Mouse (Mus musculus): ENCODE results near the gene Cdh13. TPM values are rescaled to one million over a fixed set of nuclear protein-coding genes. Genes with fewer than 3 reads are reported as not detected.

The Cdh13 gene
- polyA plus RNA-seq, 1 experiment from 2014 or later, result 159 TPM

- WGBS, result 18% methylated on average over 13 of the region's 13 CpGs
- Histone ChIP-seq H3K27ac (ENCODE audit: low read length) (no peak overlapping the region), H3K4me2 (ENCODE audit: low read length) (no peak overlapping the region), H3K9me3 (replicated peaks; ENCODE audit: control insufficient read depth, low read length, poor library complexity, severe bottlenecking) (no peaks in the 10 kb centered on the region), H3K36me3 (ENCODE audit: control insufficient read depth, insufficient read depth, low read length) (no peaks in the 10 kb centered on the region), H3K9ac (ENCODE audit: low read depth, low read length) (no peak overlapping the region), H3K27me3 (ENCODE audit: control insufficient read depth, insufficient read depth, low read depth, low read length) (no peaks in the 10 kb centered on the region; the same call in 1 of the 2 replicates), H3K4me1 (ENCODE audit: control insufficient read depth, insufficient read depth, low read length) (peaks cover 9% of the 10 kb centered on the region; the same call in 1 of the 2 replicates), H3K4me3 (ENCODE audit: low read depth, low read length) (no peak overlapping the region)
- peak; percentile 70 for ATAC-seq
Observed at GRCm38 (mm10) chr8:119180626-119181025, 897.1 kb downstream of the Cdh13 start.

GRCm38 (mm10) chr8:119195695-119196094 lies 912.2 kb downstream of the Cdh13 start:
- Histone ChIP-seq H3K9ac (ENCODE audit: low read depth, low read length) (no peak overlapping the region), H3K4me2 (ENCODE audit: low read length) (no peak overlapping the region), H3K36me3 (ENCODE audit: control insufficient read depth, insufficient read depth, low read length) (peaks cover 3% of the 10 kb centered on the region; the same call in 1 of the 2 replicates), H3K4me3 (ENCODE audit: low read depth, low read length) (no peak overlapping the region), H3K9me3 (replicated peaks; ENCODE audit: control insufficient read depth, low read length, poor library complexity, severe bottlenecking) (0 out of 2 replicates have a peak, but pooled peaks cover 3% of the 10 kb centered on the region), H3K27ac (ENCODE audit: low read length) (no peak overlapping the region), H3K4me1 (ENCODE audit: control insufficient read depth, insufficient read depth, low read length) (no peaks in the 10 kb centered on the region), H3K27me3 (ENCODE audit: control insufficient read depth, insufficient read depth, low read depth, low read length) (no peaks in the 10 kb centered on the region)
- 59% methylated on average over 8 of the region's 8 CpGs for WGBS
- ATAC-seq, result no peak

DNA sequence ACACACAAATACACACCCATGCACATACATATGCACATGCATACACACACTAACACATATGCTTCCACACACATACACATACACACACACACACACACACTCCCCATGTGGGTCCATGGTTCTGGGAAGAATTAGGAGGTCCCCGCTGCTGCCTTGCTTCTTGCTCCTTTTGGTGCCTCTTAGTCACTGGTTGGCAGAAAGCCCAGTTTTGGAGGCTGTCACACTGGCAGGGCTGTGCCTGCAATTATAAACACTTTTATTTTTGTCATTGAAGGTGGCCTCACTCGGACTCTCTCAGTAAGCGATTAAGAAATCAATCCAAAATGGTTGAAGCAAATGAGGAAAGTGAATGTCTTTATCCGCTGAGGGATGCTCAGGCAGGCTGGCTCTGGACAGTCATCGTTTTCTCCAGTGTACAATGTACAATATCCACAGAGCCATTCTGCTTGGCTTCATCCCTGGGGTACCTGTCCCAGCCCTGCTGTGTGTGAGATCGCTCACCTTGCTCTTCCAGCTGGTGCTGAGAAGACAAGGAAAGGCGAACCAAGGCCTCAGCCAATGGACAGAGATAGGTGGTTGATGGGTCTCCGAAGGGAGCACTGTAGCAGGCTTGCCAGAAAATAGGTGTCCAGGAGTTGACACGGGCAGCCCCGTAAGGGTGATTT lies 913.1 kb downstream of the Cdh13 start:
- 0 out of 2 replicates have a peak, but pooled peaks cover 3% of the 10 kb centered on the region for H3K9me3 ChIP-seq (replicated peaks; ENCODE audit: control insufficient read depth, low read length, poor library complexity, severe bottlenecking)
- H3K36me3 ChIP-seq (ENCODE audit: control insufficient read depth, insufficient read depth, low read length), result peaks cover 3% of the 10 kb centered on the region; the same call in 1 of the 2 replicates
- H3K4me1 ChIP-seq (ENCODE audit: control insufficient read depth, insufficient read depth, low read length), result no peaks in the 10 kb centered on the region
- H3K27ac ChIP-seq (ENCODE audit: low read length), result no peak overlapping the region
- 70% methylated on average over 10 of the region's 10 CpGs for WGBS
- H3K4me3 ChIP-seq (ENCODE audit: low read depth, low read length), result no peak overlapping the region
- no peaks in the 10 kb centered on the region for H3K27me3 ChIP-seq (ENCODE audit: control insufficient read depth, insufficient read depth, low read depth, low read length)
- no peak overlapping the region for H3K9ac ChIP-seq (ENCODE audit: low read depth, low read length)
- no peak overlapping the region for H3K4me2 ChIP-seq (ENCODE audit: low read length)
- no peak for ATAC-seq

GRCm38 (mm10) chr8:119208567-119208966 lies 925.0 kb downstream of the Cdh13 start:
- Histone ChIP-seq H3K27me3 (ENCODE audit: control insufficient read depth, insufficient read depth, low read depth, low read length) (no peaks in the 10 kb centered on the region), H3K4me2 (ENCODE audit: low read length) (no peak overlapping the region), H3K4me3 (ENCODE audit: low read depth, low read length) (no peak overlapping the region), H3K9me3 (replicated peaks; ENCODE audit: control insufficient read depth, low read length, poor library complexity, severe bottlenecking) (0 out of 2 replicates have a peak, but pooled peaks cover 4% of the 10 kb centered on the region), H3K9ac (ENCODE audit: low read depth, low read length) (no peak overlapping the region), H3K4me1 (ENCODE audit: control insufficient read depth, insufficient read depth, low read length) (no peaks in the 10 kb centered on the region), H3K36me3 (ENCODE audit: control insufficient read depth, insufficient read depth, low read length) (no peaks in the 10 kb centered on the region), H3K27ac (ENCODE audit: low read length) (no peak overlapping the region)
- WGBS, result 84% methylated on average over 9 of the region's 9 CpGs
- no peak for ATAC-seq

- WGBS, result 6% methylated on average over 1 of the region's 1 CpGs
Observed at GRCm38 (mm10) chr8:119224547-119224946, 941.0 kb downstream of the Cdh13 start.

DNA sequence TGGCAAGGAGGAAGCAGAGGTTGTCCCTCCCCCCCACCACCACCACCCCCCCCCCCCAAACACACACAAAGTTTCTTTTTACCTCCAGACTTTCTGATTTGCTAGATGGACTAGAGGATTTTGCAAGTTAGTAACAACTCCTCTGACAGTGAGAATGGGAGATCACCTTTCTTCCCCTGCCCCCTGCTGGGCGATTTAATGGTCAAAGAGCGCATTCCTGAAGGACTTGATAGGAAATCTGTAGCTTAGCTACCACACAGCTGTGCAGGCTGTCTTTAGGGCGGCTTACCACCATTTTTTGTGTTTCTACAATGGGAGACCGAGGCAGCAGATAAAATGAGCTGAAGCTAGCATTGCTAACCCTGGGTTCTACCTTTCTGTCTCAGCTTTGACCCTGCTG lies 961.6 kb downstream of the Cdh13 start:
- Histone ChIP-seq H3K36me3 (ENCODE audit: control insufficient read depth, insufficient read depth, low read length) (no peaks in the 10 kb centered on the region), H3K4me1 (ENCODE audit: control insufficient read depth, insufficient read depth, low read length) (no peaks in the 10 kb centered on the region), H3K9me3 (replicated peaks; ENCODE audit: control insufficient read depth, low read length, poor library complexity, severe bottlenecking) (no peaks in the 10 kb centered on the region), H3K4me3 (ENCODE audit: low read depth, low read length) (no peak overlapping the region), H3K27ac (ENCODE audit: low read length) (no peak overlapping the region), H3K4me2 (ENCODE audit: low read length) (no peak overlapping the region), H3K9ac (ENCODE audit: low read depth, low read length) (no peak overlapping the region), H3K27me3 (ENCODE audit: control insufficient read depth, insufficient read depth, low read depth, low read length) (no peaks in the 10 kb centered on the region)
- 39% methylated on average over 4 of the region's 4 CpGs for WGBS
- ATAC-seq, result no peak

More at GRCm38 (mm10) chr8:119224547-119224946, 941.0 kb downstream of the Cdh13 start:
- Histone ChIP-seq H3K4me3 (ENCODE audit: low read depth, low read length) (no peak overlapping the region), H3K4me1 (ENCODE audit: control insufficient read depth, insufficient read depth, low read length) (no peaks in the 10 kb centered on the region), H3K9ac (ENCODE audit: low read depth, low read length) (no peak overlapping the region), H3K9me3 (replicated peaks; ENCODE audit: control insufficient read depth, low read length, poor library complexity, severe bottlenecking) (no peaks in the 10 kb centered on the region), H3K27ac (ENCODE audit: low read length) (no peak overlapping the region), H3K36me3 (ENCODE audit: control insufficient read depth, insufficient read depth, low read length) (no peaks in the 10 kb centered on the region), H3K27me3 (ENCODE audit: control insufficient read depth, insufficient read depth, low read depth, low read length) (no peaks in the 10 kb centered on the region), H3K4me2 (ENCODE audit: low read length) (no peak overlapping the region)
- no peak for ATAC-seq

GRCm38 (mm10) chr8:119245641-119246040 lies 962.1 kb downstream of the Cdh13 start:
- ATAC-seq, result no peak
- no peaks in the 10 kb centered on the region for H3K27me3 ChIP-seq (ENCODE audit: control insufficient read depth, insufficient read depth, low read depth, low read length)
- H3K9me3 ChIP-seq (replicated peaks; ENCODE audit: control insufficient read depth, low read length, poor library complexity, severe bottlenecking), result no peaks in the 10 kb centered on the region
- H3K4me2 ChIP-seq (ENCODE audit: low read length), result no peak overlapping the region
- no peak overlapping the region for H3K27ac ChIP-seq (ENCODE audit: low read length)
- WGBS, result 76% methylated on average over 1 of the region's 1 CpGs
- H3K4me3 ChIP-seq (ENCODE audit: low read depth, low read length), result no peak overlapping the region
- no peaks in the 10 kb centered on the region for H3K4me1 ChIP-seq (ENCODE audit: control insufficient read depth, insufficient read depth, low read length)
- no peak overlapping the region for H3K9ac ChIP-seq (ENCODE audit: low read depth, low read length)
- H3K36me3 ChIP-seq (ENCODE audit: control insufficient read depth, insufficient read depth, low read length), result no peaks in the 10 kb centered on the region

DNA sequence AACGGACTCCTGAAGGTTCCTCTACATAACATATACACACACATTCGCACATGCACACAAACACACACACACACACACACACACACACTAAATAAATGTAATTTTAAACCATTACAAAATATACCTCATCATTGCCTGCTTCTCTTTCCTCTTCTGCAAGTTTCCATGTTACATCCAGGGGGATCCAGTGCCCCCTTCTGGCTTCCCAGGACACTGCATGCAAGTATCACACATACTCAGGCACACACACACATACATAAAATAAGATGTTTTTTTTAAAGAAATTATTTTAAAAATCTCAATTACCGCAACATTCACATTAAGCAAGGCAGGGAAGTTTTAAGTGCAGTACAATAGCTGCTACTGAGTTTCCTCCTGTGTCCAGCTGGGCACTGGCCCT lies 970.8 kb downstream of the Cdh13 start:
- Histone ChIP-seq H3K36me3 (ENCODE audit: control insufficient read depth, insufficient read depth, low read length) (no peaks in the 10 kb centered on the region), H3K4me1 (ENCODE audit: control insufficient read depth, insufficient read depth, low read length) (no peaks in the 10 kb centered on the region), H3K4me2 (ENCODE audit: low read length) (no peak overlapping the region), H3K4me3 (ENCODE audit: low read depth, low read length) (no peak overlapping the region), H3K27me3 (ENCODE audit: control insufficient read depth, insufficient read depth, low read depth, low read length) (no peaks in the 10 kb centered on the region), H3K9me3 (replicated peaks; ENCODE audit: control insufficient read depth, low read length, poor library complexity, severe bottlenecking) (no peaks in the 10 kb centered on the region), H3K9ac (ENCODE audit: low read depth, low read length) (no peak overlapping the region), H3K27ac (ENCODE audit: low read length) (no peak overlapping the region)
- 94% methylated on average over 3 of the region's 3 CpGs for WGBS
- no peak for ATAC-seq

DNA sequence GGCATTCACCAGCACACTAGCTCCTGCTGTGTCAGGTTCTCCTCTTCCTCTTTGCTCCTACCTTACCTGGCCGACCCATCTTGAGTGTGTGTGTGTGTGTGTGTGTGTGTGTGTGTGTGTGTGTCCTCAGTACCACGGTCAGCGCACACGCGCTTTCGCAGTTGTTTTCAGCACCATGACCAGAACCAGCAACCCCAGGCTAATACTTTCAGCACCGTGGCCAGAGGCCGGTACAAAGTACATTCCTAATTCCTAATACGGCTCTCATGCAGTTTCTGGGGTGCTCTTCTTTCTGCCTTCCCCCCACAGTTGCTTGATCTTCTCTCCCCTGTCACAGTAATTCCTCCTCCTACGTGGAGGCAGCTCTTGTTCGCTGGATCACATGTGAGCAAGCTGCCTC lies 975.1 kb downstream of the Cdh13 start:
- WGBS, result 36% methylated on average over 11 of the region's 11 CpGs
- Histone ChIP-seq H3K9ac (ENCODE audit: low read depth, low read length) (no peak overlapping the region), H3K27me3 (ENCODE audit: control insufficient read depth, insufficient read depth, low read depth, low read length) (no peaks in the 10 kb centered on the region), H3K4me3 (ENCODE audit: low read depth, low read length) (no peak overlapping the region), H3K27ac (ENCODE audit: low read length) (no peak overlapping the region), H3K4me1 (ENCODE audit: control insufficient read depth, insufficient read depth, low read length) (no peaks in the 10 kb centered on the region), H3K36me3 (ENCODE audit: control insufficient read depth, insufficient read depth, low read length) (no peaks in the 10 kb centered on the region), H3K4me2 (ENCODE audit: low read length) (no peak overlapping the region), H3K9me3 (replicated peaks; ENCODE audit: control insufficient read depth, low read length, poor library complexity, severe bottlenecking) (no peaks in the 10 kb centered on the region)
- no peak for ATAC-seq

Data from midbrain, embryonic 16.5 days (tissue).